Mouse (Mus musculus) bone marrow, adult 2 months (tissue): Measurements from ENCODE around the gene Ier2. TPM values are rescaled to one million over a fixed set of nuclear protein-coding genes. Genes with fewer than 3 reads are reported as not detected.

ENCODE experiments used
- H3K27ac ChIP-seq: fragments of 200-500 bp; 2 replicates; pipeline ENCODE4 v1.5.1; 2012; ENCODE audit warnings: low read depth, mild to moderate bottlenecking, control low read depth, inconsistent platforms, low read length; ENCODE audit not compliant: control insufficient read depth, poor library complexity, insufficient read depth
- H3K4me1 ChIP-seq: fragments of 200-500 bp; 2 replicates; pipeline ENCODE4 v1.6.1; 2011; ENCODE audit warnings: low read length; ENCODE audit not compliant: control insufficient read depth, insufficient read depth
- H3K4me3 ChIP-seq: fragments of 200-500 bp; replicated peaks from 2 replicates; pipeline ENCODE3; 2011; ENCODE audit warnings: mild to moderate bottlenecking, low read depth, low read length, control low read depth; ENCODE audit not compliant: control insufficient read depth
- CTCF ChIP-seq: fragments of 200-500 bp; IDR thresholded peaks from 2 replicates; pipeline ENCODE4 v1.5.1; 2011; ENCODE audit warnings: low read length, control low read depth; ENCODE audit not compliant: control insufficient read depth, insufficient read depth
- POLR2A ChIP-seq: fragments of 200-500 bp; IDR thresholded peaks from 2 replicates; pipeline ENCODE4 v1.6.1; 2011; ENCODE audit warnings: low read depth, mild to moderate bottlenecking, control low read depth, low read length, borderline replicate concordance; ENCODE audit not compliant: control insufficient read depth
- WGBS: fragments of 180-500 bp; shearing (Covaris S2); methylation state at CpG from one replicate; pipeline ENCODE4 v1.1.7; 2018; 5-methylcytosine and 5-hydroxymethylcytosine counted together
- polyA plus RNA-seq: library from polyadenylated mRNA; stranded (reverse); fragments of >200 nt; gene quantifications from 2 replicates; pipeline ENCODE4 v1.2.4, GENCODE M21; 2011; ENCODE audit warnings: low replicate concordance; ENCODE audit not compliant: missing spikeins, insufficient read depth, insufficient read length

Gene Ier2
- polyA plus RNA-seq, 1 experiment, result 49.9 TPM

GRCm38 (mm10) chr8:84706610-84707266, 44.1 kb upstream of the Ier2 start:
- Histone ChIP-seq H3K4me3 (peak overlapping the region; percentile 77), H3K4me1 (peaks cover 10% of the 10 kb centered on the region), H3K27ac (peak overlapping the region; percentile 95)
- WGBS, result 2% methylated on average over 45 of the region's 45 CpGs
- TF ChIP-seq POLR2A (peak; percentile 40; the same call in 1 of the 2 replicates), CTCF (no peak)

- Histone ChIP-seq H3K27ac (peak overlapping the region; percentile 95), H3K4me3 (peak overlapping the region; percentile 72), H3K4me1 (peaks cover 11% of the 10 kb centered on the region)
- no peak for TF ChIP-seq CTCF
- no peak for TF ChIP-seq POLR2A
- under 1% methylated on average over 12 of the region's 12 CpGs for WGBS
Measured at GRCm38 (mm10) chr8:84705960-84706359, 43.3 kb upstream of the Ier2 start.

- peak overlapping the region; percentile 91 for H3K27ac ChIP-seq
- H3K4me3 ChIP-seq, result peak overlapping the region; percentile 72
- no peak for TF ChIP-seq CTCF
- peak; percentile 33; the same call in 1 of the 2 replicates for TF ChIP-seq POLR2A
- peaks cover 13% of the 10 kb centered on the region for H3K4me1 ChIP-seq
- WGBS, result under 1% methylated on average over 61 of the region's 61 CpGs
Measured at GRCm38 (mm10) chr8:84704867-84705831, 42.5 kb upstream of the Ier2 start.

- Histone ChIP-seq H3K27ac (peak overlapping the region; percentile 97), H3K4me3 (peak overlapping the region; percentile 59), H3K4me1 (peaks cover 20% of the 10 kb centered on the region)
- TF ChIP-seq POLR2A (peak; percentile 41; the same call in 1 of the 2 replicates), CTCF (peak; percentile 83)
- WGBS, result under 1% methylated on average over 16 of the region's 16 CpGs
Measured at GRCm38 (mm10) chr8:84704356-84704755, 41.7 kb upstream of the Ier2 start.

- Histone ChIP-seq H3K4me1 (peaks cover 22% of the 10 kb centered on the region), H3K27ac (peak overlapping the region; percentile 97), H3K4me3 (peak overlapping the region; percentile 97)
- WGBS, result under 1% methylated on average over 38 of the region's 38 CpGs
- TF ChIP-seq POLR2A, result peak; percentile 46; the same call in 1 of the 2 replicates
- 0 out of 2 replicates have a peak, but pooled peaks have one; percentile 12 for TF ChIP-seq CTCF
Measured at GRCm38 (mm10) chr8:84703466-84704249, 41.0 kb upstream of the Ier2 start.

- Histone ChIP-seq H3K4me1 (peaks cover 27% of the 10 kb centered on the region), H3K27ac (peak overlapping the region; percentile 97), H3K4me3 (peak overlapping the region; percentile 97)
- 5% methylated on average over 6 of the region's 6 CpGs for WGBS
- TF ChIP-seq POLR2A, result no peak
Measured at GRCm38 (mm10) chr8:84702963-84703465, 40.4 kb upstream of the Ier2 start.

- Histone ChIP-seq H3K4me1 (peaks cover 27% of the 10 kb centered on the region), H3K4me3 (peak overlapping the region; percentile 97), H3K27ac (peak overlapping the region; percentile 97)
- TF ChIP-seq POLR2A (peak; percentile 31; the same call in 1 of the 2 replicates), CTCF (no peak)
- WGBS, result 5% methylated on average over 9 of the region's 9 CpGs
Measured at GRCm38 (mm10) chr8:84702561-84702960, 39.9 kb upstream of the Ier2 start.
